Mouse (Mus musculus): ENCODE results near the gene Zfp420.

Gene Zfp420

DNA sequence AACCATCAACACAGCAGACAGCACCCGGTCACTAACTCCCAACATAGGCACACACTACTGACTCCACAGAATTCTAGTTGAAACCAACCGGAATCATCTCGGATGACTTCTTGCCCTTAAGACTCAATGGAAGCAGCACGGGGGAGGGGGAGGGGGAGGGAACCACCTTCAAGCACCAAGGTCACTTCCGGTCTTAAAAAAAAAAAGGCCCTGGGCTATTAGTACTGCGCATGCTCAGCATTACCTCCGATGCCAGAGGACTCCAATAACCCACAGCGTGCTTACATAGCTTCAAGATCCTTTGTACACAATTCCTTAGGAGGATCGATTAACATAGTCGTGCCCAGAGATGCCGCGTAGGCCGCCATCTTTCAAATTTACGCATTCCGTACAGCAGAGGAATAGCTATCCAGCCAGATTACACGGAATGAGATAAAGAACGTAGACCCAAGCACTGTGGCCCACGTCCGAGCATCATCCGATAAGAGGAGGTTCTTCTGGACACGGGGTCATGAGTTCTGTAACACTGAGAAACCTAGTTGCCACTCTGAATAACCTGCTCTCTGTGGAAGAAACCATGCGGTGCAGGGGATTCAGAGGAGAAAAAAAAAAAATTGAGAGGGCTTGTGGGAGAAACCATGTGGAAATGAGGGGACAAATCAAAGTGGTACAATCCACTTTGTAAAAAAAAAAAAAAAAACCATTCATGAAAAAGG is 46.3 kb downstream of the Zfp420 start, which contains the start of gene Zfp27:
Gene Zfp27, minus strand, starts transcription at position 607 of the 716 bp plus-strand sequence.
- DNase-seq, result peak; percentile 70

DNA sequence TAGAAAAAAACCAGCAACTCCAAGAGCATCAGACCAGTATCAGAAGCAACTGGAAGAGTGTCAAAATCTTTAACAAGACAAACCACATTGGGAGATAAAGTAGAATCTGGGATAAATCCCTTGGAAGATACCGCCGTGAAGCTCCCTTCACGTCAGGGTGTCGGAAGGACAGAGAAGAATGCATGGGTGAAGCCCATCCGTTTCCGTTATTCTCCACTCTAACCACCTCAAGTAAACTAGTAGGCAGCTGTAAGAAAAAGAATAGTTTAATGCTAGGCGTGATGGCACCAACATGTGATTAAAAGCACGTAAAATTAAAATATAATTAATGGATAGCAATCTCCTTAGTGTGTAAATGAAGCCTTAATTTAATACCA is 46.9 kb downstream of the Zfp420 start:
- no peak for DNase-seq

DNA sequence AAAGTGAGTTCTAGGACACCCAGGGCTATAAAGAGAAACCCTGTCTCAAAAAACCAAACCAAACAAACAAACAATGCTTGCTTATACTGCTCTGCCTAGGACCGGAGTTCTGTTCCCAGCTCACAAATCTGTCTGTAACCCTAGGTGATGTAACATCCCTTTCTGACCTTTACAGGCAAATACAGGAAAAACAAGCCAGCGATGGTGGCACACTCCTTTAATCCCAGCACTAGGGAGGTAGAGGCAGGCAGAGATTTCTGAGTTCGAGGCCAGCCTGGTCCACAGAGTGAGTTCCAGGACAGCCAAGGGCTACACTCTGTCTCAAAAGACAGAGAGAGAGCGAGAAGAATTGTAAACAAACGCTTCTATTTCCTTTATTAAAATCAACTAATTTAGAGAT is 47.4 kb downstream of the Zfp420 start:
- no peak for DNase-seq

DNA sequence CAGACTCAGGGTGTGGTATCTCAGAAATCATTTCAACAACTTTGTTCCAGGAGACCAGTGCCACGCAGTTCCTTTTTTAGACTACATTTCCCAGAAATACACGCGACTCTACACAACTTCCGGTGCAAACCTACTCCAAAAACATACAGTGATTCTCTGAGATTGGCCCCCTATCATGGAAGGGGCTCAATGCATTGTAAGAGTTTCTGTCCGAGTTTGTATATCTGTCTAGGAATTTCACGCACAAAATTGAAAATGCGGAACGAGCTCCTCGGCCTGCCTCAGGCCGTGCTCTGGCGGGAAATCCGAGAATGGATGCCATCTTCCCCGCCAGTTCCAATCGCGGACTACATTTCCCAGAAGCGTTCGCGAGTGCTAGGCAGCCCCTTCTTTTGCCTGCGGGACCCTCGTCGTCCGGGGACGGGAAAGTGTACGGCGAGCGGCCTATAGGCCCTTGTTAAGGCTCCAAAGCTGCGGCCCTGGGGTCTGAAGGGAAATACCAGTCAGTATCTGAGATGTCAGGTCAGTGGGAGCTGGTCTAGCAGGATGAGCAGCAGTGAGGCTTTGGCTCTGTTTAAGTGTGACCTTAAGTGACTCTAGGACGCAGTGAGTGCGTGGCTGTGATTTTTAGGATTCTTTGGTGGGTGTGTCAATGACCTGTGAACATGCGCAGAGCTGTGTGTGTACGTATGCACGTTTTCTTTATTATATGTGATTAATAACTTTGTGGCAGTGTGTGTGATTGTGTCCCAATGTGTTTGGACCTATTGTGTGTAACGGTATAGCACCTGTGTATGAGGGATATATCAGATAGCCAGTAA is 48.6 kb downstream of the Zfp420 start, which contains the start of gene Zfp383:
Gene Zfp383, plus strand, starts transcription at position 94 of the 821 bp plus-strand sequence.
- peak; percentile 87 for DNase-seq

DNA sequence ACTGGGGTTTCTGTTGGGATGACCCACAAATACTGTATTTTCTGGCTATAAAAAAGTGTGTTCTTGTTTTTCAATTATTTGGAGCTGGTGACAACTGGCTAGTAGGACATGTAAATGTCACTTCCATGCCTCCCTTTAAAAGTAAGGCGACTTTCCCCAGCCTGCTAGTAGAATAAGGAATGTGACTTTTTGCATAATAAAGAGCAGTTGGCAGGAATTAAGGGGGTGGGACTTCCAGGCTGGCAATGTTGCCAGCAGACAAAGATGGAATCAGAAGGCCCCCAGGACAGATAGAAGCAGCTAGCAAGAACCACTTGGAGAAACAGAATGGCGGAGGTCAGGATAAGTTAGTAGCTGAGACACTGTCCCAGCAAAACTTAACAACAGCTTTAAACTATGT is 50.5 kb downstream of the Zfp420 start:
- DNase-seq, result no peak

DNA sequence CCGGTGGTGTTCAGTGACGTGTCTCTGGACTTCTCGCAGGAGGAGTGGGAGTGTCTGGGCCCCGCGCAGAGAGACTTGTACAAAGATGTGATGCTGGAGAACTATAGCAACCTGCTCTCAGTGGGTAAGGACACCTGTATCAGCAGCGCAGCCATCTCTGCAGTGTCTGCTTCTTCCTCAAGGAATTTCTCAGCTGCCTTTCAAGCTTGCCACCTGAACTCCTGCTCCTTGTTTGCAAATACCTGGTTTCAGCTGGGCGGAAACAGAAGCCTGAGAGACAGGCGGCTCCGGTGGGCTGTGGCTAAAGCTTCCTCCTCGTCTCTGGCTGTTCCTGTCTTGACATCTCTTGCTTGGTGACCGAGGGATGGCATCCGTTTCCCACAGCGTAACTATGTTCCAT is 52.4 kb downstream of the Zfp420 start:
- no peak for DNase-seq

DNA sequence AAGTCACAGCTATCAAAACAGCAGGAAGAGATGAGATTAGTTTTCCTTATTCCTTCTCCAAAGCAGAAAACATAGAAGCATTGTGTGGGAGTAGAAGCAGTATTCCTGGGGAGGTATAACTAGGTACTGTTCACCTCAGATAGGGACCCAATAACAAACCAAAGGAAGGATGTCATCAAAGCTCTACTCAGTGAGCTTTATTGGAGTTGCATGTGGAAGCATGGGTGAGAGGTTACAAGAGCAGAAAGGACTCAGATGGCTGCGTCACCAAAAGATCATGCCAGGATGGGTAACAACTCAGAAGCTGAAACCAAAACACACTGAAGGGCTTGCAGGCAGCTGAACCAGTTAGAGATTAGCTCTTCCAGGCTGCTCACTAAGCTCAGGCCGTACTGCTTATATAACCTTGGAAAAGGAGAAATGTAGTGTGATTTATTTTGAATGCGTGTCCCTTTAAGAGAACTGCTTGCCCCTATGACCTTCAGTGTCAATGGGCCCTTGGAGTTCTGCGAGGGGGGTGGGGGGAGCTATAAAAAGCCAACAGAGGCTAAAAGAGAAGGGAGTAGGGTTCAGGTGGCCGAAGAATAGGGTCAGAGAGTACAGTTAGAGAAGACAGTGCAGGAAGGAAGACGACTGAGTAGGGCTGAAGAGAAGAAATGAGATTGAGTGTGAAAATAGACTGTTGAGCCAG is 57.7 kb downstream of the Zfp420 start:
- DNase-seq, result no peak

DNA sequence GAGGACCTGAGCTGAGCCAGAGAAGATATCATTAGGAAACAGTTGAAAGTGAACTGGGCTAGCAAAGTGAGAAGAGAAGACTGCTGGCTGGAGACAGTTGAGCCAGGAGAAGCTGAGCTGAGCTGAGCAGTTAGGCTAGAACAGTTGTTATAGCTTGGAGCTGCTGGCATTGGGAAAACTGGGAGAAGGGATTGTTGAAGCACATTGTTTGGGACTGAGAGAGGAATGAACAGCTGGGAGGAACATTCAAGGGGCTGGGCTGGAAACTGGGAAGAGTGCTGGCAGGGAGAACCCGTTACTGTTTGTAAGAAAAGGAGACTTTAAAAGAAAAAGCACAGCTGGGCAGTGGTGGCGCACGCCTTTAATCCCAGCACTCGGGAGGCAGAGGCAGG is 58.3 kb downstream of the Zfp420 start:
- no peak for DNase-seq

DNA sequence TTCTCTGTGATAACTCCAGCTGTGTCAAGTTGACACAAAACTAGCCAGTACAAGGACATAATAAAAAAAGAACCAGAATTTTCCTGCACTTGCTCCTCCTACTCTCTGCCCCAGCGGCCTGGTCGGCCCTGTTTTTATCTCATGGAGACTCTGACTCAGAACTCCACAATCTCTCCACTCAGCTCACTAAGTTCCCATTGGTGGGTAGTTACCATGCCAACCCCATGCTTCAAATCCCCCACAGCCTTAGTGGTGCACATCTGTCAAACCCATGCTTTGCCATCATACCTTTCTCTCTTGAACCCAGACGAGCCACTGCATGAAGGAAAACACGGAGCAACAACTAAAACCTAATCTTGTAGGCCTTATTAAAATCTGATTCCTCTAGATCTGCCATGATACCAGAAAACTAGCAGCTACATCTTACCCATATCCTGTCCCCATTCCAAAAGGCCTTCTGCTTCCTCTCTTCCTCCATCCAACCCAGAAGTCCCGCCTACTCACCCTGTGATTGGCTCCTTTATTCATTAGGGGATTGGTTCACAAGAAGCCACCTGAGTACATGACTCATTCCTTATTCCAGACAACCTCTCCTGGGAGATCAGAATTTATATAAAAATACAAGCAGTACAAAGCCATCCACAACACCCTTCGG is 61.8 kb downstream of the Zfp420 start:
- no peak for DNase-seq

DNA sequence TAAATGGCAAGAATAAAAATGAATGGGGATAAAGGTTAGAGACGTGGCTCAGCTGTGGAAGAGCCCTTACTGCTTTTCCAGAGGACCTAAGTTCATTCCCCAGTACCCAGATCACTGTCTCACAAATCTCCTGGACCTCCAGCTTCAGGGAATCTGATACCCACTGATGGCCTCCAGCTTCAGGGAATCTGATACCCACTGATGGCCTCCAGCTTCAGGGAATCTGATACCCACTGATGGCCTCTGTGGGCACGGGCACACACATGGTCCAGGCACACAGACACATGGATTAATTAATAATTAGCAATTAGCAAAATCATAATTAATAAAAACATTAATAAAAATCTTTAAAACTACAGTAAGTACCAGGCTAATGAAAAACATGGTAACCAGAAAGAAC is 63.0 kb downstream of the Zfp420 start:
- DNase-seq, result no peak

Measured in right cerebral cortex, postnatal 25 days (tissue).